Mouse (Mus musculus): Measurements from ENCODE around the gene Vwa8.

Gene Vwa8

DNA sequence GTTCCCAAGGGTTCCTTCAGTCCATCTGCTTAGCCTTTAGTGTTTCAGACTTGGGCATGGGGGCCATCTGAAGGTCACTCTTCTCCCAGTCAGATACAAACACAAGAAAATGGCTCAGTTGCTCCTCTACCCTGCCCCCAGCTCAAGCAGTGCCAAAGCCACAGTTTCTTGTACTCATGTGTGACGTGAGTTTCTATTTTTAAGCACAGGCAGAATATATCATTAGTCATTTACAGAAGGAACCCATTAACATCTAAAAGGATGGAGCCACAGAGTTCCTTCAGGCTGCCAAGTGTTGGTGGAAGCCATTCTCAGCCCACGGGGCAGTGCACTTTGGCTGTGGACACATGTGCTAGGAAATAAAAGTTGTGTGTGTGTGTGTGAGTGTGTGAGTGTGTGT is 240.6 kb downstream of the Vwa8 start:
- no peak for DNase-seq (ENCODE audit: low spot score)

- no peak for DNase-seq (ENCODE audit: low spot score)
Measured at GRCm38 (mm10) chr14:79097181-79097580, 248.3 kb downstream of the Vwa8 start.

DNA sequence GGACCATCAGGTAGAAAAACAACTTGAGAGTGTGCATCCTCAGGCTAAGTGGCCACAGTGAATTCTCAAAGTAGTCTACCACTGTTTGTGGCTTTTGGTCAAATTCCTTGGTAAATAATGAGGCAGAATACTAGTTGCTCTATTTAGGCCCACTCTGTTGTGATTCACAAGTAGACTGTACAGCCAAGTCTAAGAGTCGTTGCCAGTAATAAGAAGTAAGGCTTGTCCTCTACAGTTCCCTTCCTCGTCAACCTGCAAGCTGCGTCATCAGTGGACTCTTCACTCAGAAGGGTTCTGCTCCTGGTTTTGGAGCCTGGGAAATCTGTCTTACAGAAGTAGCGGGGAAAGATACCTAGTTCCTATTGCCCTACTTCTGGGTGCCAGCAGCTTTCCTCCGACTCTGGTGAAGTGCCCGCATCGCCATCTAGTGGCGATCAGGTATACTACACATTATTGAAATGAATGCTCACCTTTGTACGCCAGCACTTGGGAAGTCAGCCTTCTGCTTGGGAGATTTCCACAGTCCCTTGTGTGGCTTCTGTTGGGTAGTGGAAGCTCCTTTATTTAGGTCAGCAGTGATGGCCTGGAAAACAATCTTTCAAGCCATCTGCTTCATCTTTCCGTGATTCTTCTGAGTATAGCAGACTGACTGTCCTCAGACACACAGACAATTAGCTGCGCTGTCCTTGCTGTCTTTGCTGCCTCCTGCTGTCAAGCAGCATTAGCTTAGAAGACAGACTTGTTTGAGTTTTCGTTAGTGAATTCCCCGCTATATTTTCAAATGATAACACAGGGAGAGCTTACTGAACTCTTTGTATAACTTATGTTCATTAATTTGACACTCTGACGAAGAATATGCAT is 258.0 kb downstream of the Vwa8 start:
- peak; percentile 46 for DNase-seq (ENCODE audit: low spot score)

DNA sequence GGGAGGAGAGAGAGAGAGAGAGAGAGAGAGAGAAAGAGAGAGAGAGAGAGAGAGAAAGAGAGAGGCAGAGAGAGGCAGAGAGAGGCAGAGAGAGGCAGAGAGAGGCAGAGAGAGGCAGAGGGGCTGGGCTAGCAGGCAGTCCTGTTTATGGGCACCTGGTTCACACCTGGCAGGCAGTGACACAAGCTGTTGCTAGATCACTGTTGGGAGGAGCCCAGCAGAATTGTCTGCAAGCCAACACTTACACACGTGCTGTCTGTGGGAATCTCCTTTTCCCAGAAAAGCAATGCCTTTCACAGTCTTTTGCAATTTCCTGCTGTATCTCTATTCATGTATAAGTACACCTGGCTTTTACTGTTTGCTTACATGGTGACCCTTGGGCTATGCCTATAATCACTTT is 260.5 kb downstream of the Vwa8 start:
- no peak for DNase-seq (ENCODE audit: low spot score)

GRCm38 (mm10) chr14:79110012-79110411 is 261.2 kb downstream of the Vwa8 start:
- no peak for DNase-seq (ENCODE audit: low spot score)

DNA sequence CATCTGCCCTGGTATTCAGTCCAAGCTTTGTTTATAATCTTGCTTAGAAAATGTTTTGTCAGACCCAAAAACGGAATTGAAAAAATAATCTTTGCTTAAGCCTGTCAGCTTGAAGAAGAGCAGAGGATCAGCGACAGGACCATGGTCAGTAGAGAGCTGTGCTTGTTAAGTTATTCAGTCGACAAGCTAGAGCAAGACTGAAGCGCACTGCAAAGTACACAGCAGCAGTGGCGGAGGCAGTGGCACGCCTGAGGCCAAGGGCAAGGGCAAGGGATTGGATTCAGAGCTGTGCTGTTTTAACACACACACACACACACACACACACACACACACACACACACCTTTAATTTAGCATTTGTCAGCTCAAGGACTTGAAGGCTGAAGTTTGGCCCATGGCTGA is 263.2 kb downstream of the Vwa8 start:
- no peak for DNase-seq (ENCODE audit: low spot score)

- DNase-seq (ENCODE audit: low spot score): no peak
Measured at GRCm38 (mm10) chr14:79114526-79115383, 265.9 kb downstream of the Vwa8 start.

DNA sequence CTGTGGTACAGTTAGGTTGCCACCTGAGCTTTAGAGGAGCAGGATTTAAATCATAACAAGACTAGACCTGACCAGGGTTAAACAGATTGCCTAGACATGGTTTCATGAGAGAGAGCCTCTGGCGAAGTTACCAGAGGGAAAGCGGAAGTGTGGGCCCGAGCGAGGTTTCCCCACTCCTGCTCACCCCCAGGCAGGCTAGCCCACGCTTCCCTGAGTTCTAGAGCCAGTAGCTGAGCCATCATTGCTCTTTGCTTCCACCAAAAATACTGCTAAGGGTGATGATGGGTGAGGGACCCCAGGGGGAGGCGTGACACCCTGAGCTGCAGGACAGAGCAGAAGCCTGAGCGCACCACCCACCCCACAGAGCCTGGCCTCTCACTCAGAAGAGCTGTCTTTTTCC is 269.6 kb downstream of the Vwa8 start:
- no peak for DNase-seq (ENCODE audit: low spot score)

DNA sequence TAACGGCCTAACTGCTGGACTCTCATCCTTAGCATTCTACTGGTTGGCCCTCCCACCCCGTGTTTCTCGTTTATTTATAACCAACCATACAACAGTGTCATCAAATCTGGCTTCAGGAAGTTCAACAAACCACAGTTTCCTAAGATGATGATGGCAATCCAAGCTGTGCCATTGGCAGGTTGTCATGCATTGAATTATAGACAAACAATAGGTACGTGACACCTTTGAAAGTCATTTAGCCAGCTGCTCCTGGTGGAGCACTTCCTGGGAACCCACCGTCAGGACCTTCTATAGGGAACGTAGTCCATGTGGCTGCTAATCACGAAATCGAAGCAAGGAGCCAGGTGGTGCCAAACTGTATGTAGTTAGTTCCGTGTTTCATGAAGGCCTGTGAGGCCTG is 270.5 kb downstream of the Vwa8 start:
- no peak for DNase-seq (ENCODE audit: low spot score)

DNA sequence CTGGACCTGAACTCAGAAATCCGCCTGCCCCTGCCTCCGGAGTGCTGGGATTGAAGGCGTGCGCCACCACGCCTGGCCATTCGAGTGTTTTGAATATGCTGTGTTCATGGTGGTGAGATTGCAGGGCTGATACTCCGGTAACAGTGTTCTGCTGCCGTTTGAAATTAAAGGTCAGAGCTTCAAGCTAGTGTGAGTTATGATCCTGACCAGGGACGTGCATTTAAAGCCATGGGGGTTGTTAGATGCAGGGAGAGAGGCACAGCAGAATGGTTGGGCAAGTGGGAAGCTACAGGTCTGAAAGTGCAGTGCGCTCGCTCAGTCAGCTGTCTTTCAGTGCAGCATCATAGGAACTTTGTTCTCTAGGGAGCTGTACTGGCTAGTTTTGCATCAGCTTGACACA is 271.8 kb downstream of the Vwa8 start:
- DNase-seq (ENCODE audit: low spot score): no peak

- DNase-seq (ENCODE audit: low spot score): peak; percentile 7
Measured at GRCm38 (mm10) chr14:79123466-79123865, 274.6 kb downstream of the Vwa8 start.

GRCm38 (mm10) chr14:79124643-79125042 is 275.8 kb downstream of the Vwa8 start:
- peak; percentile 63 for DNase-seq (ENCODE audit: low spot score)

- no peak for DNase-seq (ENCODE audit: low spot score)
Measured at GRCm38 (mm10) chr14:79126176-79126575, 277.3 kb downstream of the Vwa8 start.

DNA sequence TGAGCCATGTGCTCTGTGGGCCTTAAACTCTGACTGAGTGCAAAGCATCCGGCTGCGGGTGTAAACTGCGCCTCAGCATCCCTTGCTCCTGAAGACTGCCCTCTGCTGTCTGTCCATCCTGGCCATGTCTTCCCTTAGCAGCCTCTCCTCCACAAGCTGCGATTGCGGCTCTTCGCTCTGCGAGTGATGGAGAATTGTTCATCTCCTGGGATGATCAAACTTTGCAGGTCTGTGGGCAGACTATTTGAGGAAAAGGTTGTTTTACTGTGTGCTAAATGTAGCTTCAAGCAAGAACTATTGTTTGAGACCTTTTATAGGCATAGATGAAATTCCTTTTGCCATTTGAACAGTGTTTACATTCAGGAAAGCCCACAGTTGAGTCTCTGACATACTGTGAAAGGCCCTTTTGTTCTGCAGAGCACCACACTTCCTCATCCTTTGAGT is 286.1 kb downstream of the Vwa8 start:
- no peak for DNase-seq (ENCODE audit: low spot score)

- no peak for DNase-seq (ENCODE audit: low spot score)
Measured at GRCm38 (mm10) chr14:79135441-79135840, 286.6 kb downstream of the Vwa8 start.

GRCm38 (mm10) chr14:79136585-79136984 is 287.7 kb downstream of the Vwa8 start:
- no peak for DNase-seq (ENCODE audit: low spot score)

DNA sequence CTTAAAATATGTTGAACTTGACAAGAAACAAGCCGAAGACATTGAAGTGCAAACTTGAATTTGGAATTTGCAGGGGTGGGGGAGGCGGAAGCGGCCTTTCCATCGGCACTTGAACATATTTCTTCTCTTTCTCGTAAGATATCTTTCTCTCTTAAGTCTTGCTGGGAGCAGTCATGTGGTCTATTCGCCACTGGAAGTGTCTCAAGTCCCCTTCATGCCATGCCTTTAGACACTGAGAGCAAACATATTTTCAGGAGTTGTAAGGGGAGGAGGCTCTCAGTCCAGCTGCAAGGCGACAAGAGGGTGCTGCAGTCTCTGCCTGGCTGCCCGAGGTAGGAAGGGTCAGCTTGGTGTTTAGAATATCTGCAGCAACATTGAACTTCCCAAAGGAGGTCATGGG is 288.2 kb downstream of the Vwa8 start:
- DNase-seq (ENCODE audit: low spot score): no peak

DNA sequence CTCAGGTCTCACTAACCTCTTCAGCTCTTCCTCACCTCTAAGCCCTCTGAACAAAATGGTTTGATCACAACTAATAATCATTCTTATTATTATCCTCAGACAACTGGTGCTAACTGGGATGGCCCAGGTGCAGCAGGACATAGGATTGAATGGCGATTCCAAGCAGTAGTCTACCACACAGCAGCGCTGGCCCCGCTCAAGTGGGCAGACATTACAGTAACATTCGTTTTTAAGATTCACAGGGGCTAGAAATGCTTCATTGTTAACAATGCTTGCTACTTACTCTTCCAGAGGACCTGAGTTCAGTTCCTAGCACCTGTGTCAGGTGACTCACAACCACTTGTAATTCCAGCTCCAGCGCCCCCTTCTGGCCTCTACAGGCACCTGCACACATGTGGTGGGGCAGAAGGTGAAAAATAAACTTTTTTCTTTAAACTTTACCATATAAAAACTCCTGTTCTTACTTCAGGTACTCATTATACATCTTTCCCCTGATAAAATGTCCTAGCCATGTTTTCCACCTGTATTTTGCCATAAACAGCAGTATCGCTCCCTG is 290.3 kb downstream of the Vwa8 start:
- DNase-seq (ENCODE audit: low spot score): no peak

- no peak for DNase-seq (ENCODE audit: low spot score)
Measured at GRCm38 (mm10) chr14:79139918-79140825, 291.3 kb downstream of the Vwa8 start.

DNA sequence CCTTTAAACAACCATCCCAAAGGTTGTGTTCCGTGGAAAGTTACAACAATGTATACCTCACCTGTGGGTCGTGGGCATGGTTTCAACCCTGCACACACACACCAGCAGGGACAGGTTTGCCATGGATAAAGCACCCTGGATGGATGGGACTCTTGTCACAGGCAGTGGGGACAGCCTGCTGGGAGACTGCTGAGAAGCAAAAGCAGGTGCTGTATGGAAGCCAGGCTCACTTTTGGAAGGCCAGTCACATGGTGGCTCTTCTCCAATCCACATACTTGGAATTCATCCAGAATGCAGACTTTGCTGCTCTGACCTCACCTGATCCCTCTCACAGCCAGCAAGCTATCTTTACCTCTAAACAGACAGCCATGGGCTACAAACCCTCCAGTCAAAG is 292.0 kb downstream of the Vwa8 start:
- DNase-seq (ENCODE audit: low spot score): no peak

- DNase-seq (ENCODE audit: low spot score): no peak
Measured at GRCm38 (mm10) chr14:79142342-79142741, 293.5 kb downstream of the Vwa8 start.

DNA sequence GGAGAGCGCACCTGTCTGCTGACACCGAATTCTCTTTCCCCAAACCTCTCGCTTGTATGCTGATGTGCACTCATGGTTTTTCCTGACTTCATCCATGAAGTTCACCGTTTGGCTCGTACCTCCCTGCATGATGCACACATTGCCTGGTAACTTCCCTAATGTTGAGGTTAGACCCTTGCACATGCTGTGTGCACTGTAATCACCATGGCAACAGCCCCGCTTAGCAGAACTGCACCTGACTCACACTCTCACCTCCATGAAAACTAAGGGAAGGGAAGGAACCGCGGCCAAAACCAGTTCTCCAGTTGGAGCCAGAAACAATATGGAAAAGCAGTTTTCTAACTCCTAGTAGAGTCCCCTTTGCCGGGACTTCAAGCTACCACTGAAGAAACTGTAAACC is 294.8 kb downstream of the Vwa8 start:
- DNase-seq (ENCODE audit: low spot score): no peak

Measured in T-cell, adult 2 months (primary cell).